Mouse (Mus musculus): ENCODE results near the gene Snrnp35. TPM values are rescaled to one million over a fixed set of nuclear protein-coding genes. Genes with fewer than 3 reads are reported as not detected.
"Not testable (repeated sequence)": the region's sequence is repeated elsewhere in the genome, so short reads cannot be mapped to it uniquely, and the experiment has no call there.

Gene Snrnp35
- polyA plus RNA-seq, 1 experiment from 2014 or later = 33.1 TPM

- ATAC-seq (ENCODE audit: low FRiP score) = no peak
- H3K27me3 ChIP-seq = no peaks in the 10 kb centered on the region
- H3K9ac ChIP-seq = 0 out of 2 replicates have a peak overlapping the region, but pooled peaks have one; percentile 29
- peaks cover 78% of the 10 kb centered on the region for H3K36me3 ChIP-seq (replicated peaks)
- no peak overlapping the region for H3K27ac ChIP-seq
- no peaks in the 10 kb centered on the region for H3K9me3 ChIP-seq
- H3K4me1 ChIP-seq = peaks cover 8% of the 10 kb centered on the region; the same call in 1 of the 2 replicates
- no peak overlapping the region for H3K4me3 ChIP-seq (replicated peaks)
- 86% methylated on average over 11 of the region's 11 CpGs for WGBS
- no peak overlapping the region for H3K4me2 ChIP-seq
Observed at GRCm38 (mm10) chr5:124493455-124493854, 10.5 kb downstream of the Snrnp35 start.

GRCm38 (mm10) chr5:124495547-124495946 lies 12.6 kb downstream of the Snrnp35 start:
- Histone ChIP-seq H3K27ac (peak overlapping the region; percentile 37), H3K9ac (no peak overlapping the region)

GRCm38 (mm10) chr5:124496614-124497514 lies 13.9 kb downstream of the Snrnp35 start:
- H3K36me3 ChIP-seq (replicated peaks) = peaks cover 68% of the 10 kb centered on the region
- WGBS = 88% methylated on average over 15 of the region's 15 CpGs

More at GRCm38 (mm10) chr5:124495547-124495946, 12.6 kb downstream of the Snrnp35 start:
- H3K36me3 ChIP-seq (replicated peaks) = peaks cover 72% of the 10 kb centered on the region
- 71% methylated on average over 7 of the region's 7 CpGs for WGBS
- no peak overlapping the region for H3K4me2 ChIP-seq
- peak; percentile 20; the same call in 1 of the 2 replicates for ATAC-seq (ENCODE audit: low FRiP score)
- H3K4me3 ChIP-seq (replicated peaks) = no peak overlapping the region
- H3K9me3 ChIP-seq = no peaks in the 10 kb centered on the region
- H3K4me1 ChIP-seq = peaks cover 11% of the 10 kb centered on the region
- H3K27me3 ChIP-seq = no peaks in the 10 kb centered on the region

GRCm38 (mm10) chr5:124498221-124498876 lies 15.4 kb downstream of the Snrnp35 start:
- WGBS = 85% methylated on average over 9 of the region's 9 CpGs
- Histone ChIP-seq H3K9ac (no peak overlapping the region), H3K4me3 (replicated peaks) (no peak overlapping the region), H3K9me3 (no peaks in the 10 kb centered on the region), H3K36me3 (replicated peaks) (peaks cover 66% of the 10 kb centered on the region), H3K4me1 (peaks cover 11% of the 10 kb centered on the region), H3K27me3 (no peaks in the 10 kb centered on the region), H3K4me2 (no peak overlapping the region), H3K27ac (no peak overlapping the region)
- ATAC-seq (ENCODE audit: low FRiP score) = no peak

More at GRCm38 (mm10) chr5:124496614-124497514, 13.9 kb downstream of the Snrnp35 start:
- Histone ChIP-seq H3K27ac (0 out of 2 replicates have a peak overlapping the region, but pooled peaks have one; percentile 37), H3K9me3 (no peaks in the 10 kb centered on the region), H3K4me3 (replicated peaks) (no peak overlapping the region), H3K9ac (no peak overlapping the region), H3K4me1 (peaks cover 11% of the 10 kb centered on the region), H3K4me2 (no peak overlapping the region), H3K27me3 (no peaks in the 10 kb centered on the region)
- no peak for ATAC-seq (ENCODE audit: low FRiP score)

- no peak overlapping the region for H3K4me3 ChIP-seq (replicated peaks)
- H3K4me1 ChIP-seq = peaks cover 11% of the 10 kb centered on the region
- WGBS = 14% methylated on average over 5 of the region's 5 CpGs
- no peak for ATAC-seq (ENCODE audit: low FRiP score)
- no peaks in the 10 kb centered on the region for H3K27me3 ChIP-seq
- peaks cover 66% of the 10 kb centered on the region for H3K36me3 ChIP-seq (replicated peaks)
- H3K4me2 ChIP-seq = no peak overlapping the region
- no peak overlapping the region for H3K27ac ChIP-seq
- H3K9ac ChIP-seq = no peak overlapping the region
- no peaks in the 10 kb centered on the region for H3K9me3 ChIP-seq
Observed at GRCm38 (mm10) chr5:124499001-124499400, 16.1 kb downstream of the Snrnp35 start.

- not testable (repeated sequence) for H3K27ac ChIP-seq; H3K9me3 ChIP-seq; H3K9ac ChIP-seq; ATAC-seq (ENCODE audit: low FRiP score); H3K4me2 ChIP-seq; H3K4me3 ChIP-seq (replicated peaks); H3K27me3 ChIP-seq
- Histone ChIP-seq H3K4me1 (peaks cover 11% of the 10 kb centered on the region), H3K36me3 (replicated peaks) (peaks cover 59% of the 10 kb centered on the region)
- WGBS = 76% methylated on average over 3 of the region's 4 CpGs
Observed at GRCm38 (mm10) chr5:124500037-124500436, 17.1 kb downstream of the Snrnp35 start.

- Histone ChIP-seq H3K36me3 (replicated peaks) (peaks cover 53% of the 10 kb centered on the region), H3K27me3 (no peaks in the 10 kb centered on the region), H3K27ac (no peak overlapping the region), H3K4me1 (peaks cover 8% of the 10 kb centered on the region), H3K4me3 (replicated peaks) (no peak overlapping the region), H3K4me2 (no peak overlapping the region), H3K9ac (no peak overlapping the region), H3K9me3 (no peaks in the 10 kb centered on the region)
- ATAC-seq (ENCODE audit: low FRiP score) = no peak
- 89% methylated on average over 3 of the region's 3 CpGs for WGBS
Observed at GRCm38 (mm10) chr5:124500573-124500972, 17.6 kb downstream of the Snrnp35 start.

- no peak for ATAC-seq (ENCODE audit: low FRiP score)
- Histone ChIP-seq H3K27ac (no peak overlapping the region), H3K9me3 (no peaks in the 10 kb centered on the region), H3K4me1 (peaks cover 3% of the 10 kb centered on the region), H3K4me3 (replicated peaks) (no peak overlapping the region), H3K36me3 (replicated peaks) (peaks cover 47% of the 10 kb centered on the region), H3K4me2 (no peak overlapping the region), H3K27me3 (no peaks in the 10 kb centered on the region), H3K9ac (no peak overlapping the region)
- 93% methylated on average over 10 of the region's 10 CpGs for WGBS
Observed at GRCm38 (mm10) chr5:124501541-124501940, 18.6 kb downstream of the Snrnp35 start.

- H3K36me3 ChIP-seq (replicated peaks) = peaks cover 36% of the 10 kb centered on the region
- 66% methylated on average over 14 of the region's 14 CpGs for WGBS
- H3K4me1 ChIP-seq = peaks cover 3% of the 10 kb centered on the region
- no peak overlapping the region for H3K4me3 ChIP-seq (replicated peaks)
- H3K9ac ChIP-seq = no peak overlapping the region
- ATAC-seq (ENCODE audit: low FRiP score) = no peak
- H3K4me2 ChIP-seq = no peak overlapping the region
- no peaks in the 10 kb centered on the region for H3K9me3 ChIP-seq
- H3K27ac ChIP-seq = no peak overlapping the region
- H3K27me3 ChIP-seq = no peaks in the 10 kb centered on the region
Observed at GRCm38 (mm10) chr5:124503742-124504141, 20.8 kb downstream of the Snrnp35 start.

- no peak for ATAC-seq (ENCODE audit: low FRiP score)
- H3K36me3 ChIP-seq (replicated peaks) = peaks cover 39% of the 10 kb centered on the region
- H3K4me3 ChIP-seq (replicated peaks) = no peak overlapping the region
- H3K4me1 ChIP-seq = no peaks in the 10 kb centered on the region
- over 99% methylated on average over 4 of the region's 4 CpGs for WGBS
- no peak overlapping the region for H3K9ac ChIP-seq
- no peak overlapping the region for H3K4me2 ChIP-seq
- H3K27ac ChIP-seq = no peak overlapping the region
- no peaks in the 10 kb centered on the region for H3K9me3 ChIP-seq
- H3K27me3 ChIP-seq = no peaks in the 10 kb centered on the region
Observed at GRCm38 (mm10) chr5:124505235-124505634, 22.3 kb downstream of the Snrnp35 start.

- WGBS = 88% methylated on average over 10 of the region's 10 CpGs
- Histone ChIP-seq H3K4me3 (replicated peaks) (no peak overlapping the region), H3K4me2 (no peak overlapping the region), H3K36me3 (replicated peaks) (peaks cover 37% of the 10 kb centered on the region), H3K27me3 (no peaks in the 10 kb centered on the region), H3K4me1 (no peaks in the 10 kb centered on the region), H3K27ac (no peak overlapping the region), H3K9me3 (no peaks in the 10 kb centered on the region), H3K9ac (no peak overlapping the region)
- no peak for ATAC-seq (ENCODE audit: low FRiP score)
Observed at GRCm38 (mm10) chr5:124506731-124507359, 23.9 kb downstream of the Snrnp35 start.

- peaks cover 36% of the 10 kb centered on the region for H3K36me3 ChIP-seq (replicated peaks)
- no peak overlapping the region for H3K9ac ChIP-seq
- 96% methylated on average over 6 of the region's 6 CpGs for WGBS
- H3K27me3 ChIP-seq = no peaks in the 10 kb centered on the region
- H3K4me3 ChIP-seq (replicated peaks) = no peak overlapping the region
- H3K9me3 ChIP-seq = no peaks in the 10 kb centered on the region
- no peaks in the 10 kb centered on the region for H3K4me1 ChIP-seq
- no peak for ATAC-seq (ENCODE audit: low FRiP score)
- H3K4me2 ChIP-seq = no peak overlapping the region
- H3K27ac ChIP-seq = no peak overlapping the region
Observed at GRCm38 (mm10) chr5:124509200-124509599, 26.3 kb downstream of the Snrnp35 start.
